Mouse (Mus musculus) adrenal gland, adult 8-10 months (tissue): ENCODE data around the gene Ccdc8. TPM values are rescaled to one million over a fixed set of nuclear protein-coding genes. Genes with fewer than 3 reads are reported as not detected.

Experiments
- DNase-seq: peaks from one replicate; pipeline ENCODE4 v3.0.0; 2022
- total RNA-seq, 4 experiments: library from RNA; stranded (reverse); gene quantifications; 2 replicates each; pipeline ENCODE4 v1.2.4; 2022

The Ccdc8 gene
- total RNA-seq, 4 experiments from 2014 or later: 22.0 to 47.8 (median 30.0) TPM

- no peak for DNase-seq
These were observed 19.5 kb downstream of the Ccdc8 start for GRCm38 (mm10) chr7:17011909-17012590.

DNA sequence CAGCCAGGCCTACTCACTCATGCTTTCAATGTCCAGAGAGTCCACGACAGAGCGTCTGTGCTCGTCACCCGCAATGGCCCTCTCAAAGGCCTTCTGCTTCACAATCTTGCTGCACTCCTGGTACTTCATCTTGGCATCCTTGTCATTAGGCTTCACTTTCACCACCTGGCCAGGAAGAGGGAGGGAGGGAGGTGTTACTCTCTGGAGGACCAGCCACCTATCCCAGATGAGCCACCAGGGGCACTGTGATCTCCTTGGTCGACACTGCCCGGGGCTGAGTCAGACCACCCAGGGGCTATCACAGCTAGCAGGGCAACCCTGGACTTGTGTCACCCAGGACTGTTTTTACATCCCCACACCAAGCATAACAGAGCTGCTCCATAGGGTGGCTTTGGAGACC lies 22.9 kb downstream of the Ccdc8 start:
- DNase-seq: no peak

- peak; percentile 91 for DNase-seq
These were observed 24.5 kb downstream of the Ccdc8 start for GRCm38 (mm10) chr7:17017036-17017435.

DNA sequence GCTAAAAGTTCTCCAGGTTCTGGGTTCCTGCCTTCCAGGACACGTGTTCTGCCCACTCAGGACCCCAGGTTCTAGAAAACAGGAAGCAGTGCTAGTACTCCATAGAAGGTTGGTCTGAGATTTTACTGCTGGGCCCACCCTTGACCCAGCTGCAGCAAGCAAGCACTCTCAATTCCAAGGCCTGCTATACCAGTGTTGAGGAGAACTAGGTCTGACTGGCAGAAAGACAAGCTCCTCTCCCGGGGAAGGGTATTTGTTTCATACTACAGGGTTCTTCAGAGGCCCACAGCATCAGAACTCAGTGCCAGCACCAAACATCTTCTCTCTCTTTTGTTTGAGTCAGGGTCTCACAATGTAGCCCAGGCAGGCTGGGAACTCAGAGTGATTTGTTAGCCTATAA lies 25.4 kb downstream of the Ccdc8 start:
- no peak for DNase-seq

DNA sequence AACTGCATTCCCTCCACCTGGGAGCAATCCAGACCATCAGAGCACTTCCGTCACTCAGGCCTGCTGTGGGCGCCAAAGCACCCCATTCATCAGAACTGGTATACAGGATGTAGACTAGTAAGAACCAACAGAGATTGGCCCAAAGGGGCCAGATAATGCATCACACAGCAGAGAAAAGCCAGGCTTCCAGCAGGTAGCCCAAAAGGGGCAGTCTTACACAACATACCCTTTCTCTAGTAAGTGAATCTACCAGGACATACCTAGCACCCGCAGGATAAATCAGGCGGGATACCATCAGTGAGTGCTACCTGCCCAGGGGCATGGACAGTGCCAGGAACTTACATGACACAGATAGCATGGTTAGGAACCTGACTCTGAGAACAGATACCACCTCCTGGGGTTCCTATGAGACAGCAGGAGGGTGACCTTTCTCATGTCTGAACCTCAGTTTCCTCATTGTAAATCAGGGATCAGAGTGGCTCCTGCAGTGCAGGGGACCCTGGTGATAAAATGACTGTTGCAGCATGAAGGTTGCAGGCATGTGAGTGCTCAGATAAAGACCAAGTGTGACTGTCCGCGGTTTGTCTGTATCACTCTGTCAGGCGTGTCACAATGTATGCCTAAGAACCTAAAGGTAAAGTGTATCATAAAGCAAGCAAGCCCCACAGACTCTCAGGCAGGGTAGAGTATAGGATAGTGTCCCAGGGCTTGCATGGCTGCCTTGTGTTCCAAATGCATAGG lies 27.1 kb downstream of the Ccdc8 start:
- no peak for DNase-seq

DNA sequence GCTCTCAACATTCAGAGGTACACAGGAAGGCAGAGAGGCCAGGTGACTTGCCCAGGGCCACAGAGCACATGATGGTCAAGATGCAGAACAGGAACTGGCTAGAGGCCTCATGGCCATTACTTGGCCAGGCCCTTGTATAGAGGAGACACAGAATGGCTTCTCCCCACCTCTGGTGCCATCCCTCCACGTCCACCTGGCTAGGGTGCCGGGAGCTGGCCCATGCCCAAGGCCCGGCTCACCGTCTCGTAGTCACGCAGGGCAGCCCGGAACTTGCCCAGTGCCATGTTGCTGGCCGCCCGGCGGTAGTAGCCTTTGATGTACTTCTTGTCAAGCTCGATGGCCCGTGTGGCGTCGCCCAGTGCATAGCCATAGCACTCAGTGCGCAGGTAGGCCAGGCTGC lies 29.7 kb downstream of the Ccdc8 start:
- DNase-seq: no peak

DNA sequence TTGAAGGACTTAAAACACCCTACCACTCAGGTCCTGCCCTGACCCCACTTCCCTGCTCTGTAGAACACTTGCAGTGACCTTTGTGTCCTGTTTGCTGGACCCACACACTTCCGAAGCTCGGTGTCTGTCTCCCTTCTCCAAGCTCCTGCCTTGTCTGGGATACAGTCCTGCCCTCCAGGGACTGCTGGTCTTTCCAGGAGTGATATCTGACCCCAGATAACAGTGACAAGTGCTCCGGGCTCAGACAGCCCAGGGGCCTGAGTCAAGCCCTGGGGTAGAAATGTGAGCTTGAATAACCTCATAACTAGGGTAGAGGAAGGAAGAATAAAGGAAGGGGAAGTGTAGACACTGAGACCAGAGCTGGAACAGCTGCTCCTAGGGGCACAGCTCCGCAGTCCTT lies 31.2 kb downstream of the Ccdc8 start:
- DNase-seq: no peak

DNA sequence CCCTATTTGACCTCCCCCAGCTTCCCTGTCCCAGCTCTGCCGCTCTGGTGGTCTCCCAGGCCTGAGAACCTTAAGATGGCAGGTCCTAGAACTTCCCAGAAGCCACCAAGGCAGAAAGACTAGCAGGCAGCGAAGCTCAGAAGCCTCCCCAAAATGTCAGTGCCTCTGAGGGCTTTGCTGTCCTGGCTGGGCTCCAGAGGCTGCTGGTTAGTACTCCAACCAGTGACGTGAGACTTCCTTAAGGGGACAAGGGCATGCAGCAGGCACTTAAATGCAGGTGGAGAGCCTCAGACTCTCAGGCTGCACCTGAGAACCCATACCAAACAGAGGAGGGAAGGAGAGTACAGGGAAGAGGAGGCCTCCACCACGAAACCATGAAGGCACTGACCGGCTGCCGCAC lies 31.6 kb downstream of the Ccdc8 start:
- no peak for DNase-seq

DNA sequence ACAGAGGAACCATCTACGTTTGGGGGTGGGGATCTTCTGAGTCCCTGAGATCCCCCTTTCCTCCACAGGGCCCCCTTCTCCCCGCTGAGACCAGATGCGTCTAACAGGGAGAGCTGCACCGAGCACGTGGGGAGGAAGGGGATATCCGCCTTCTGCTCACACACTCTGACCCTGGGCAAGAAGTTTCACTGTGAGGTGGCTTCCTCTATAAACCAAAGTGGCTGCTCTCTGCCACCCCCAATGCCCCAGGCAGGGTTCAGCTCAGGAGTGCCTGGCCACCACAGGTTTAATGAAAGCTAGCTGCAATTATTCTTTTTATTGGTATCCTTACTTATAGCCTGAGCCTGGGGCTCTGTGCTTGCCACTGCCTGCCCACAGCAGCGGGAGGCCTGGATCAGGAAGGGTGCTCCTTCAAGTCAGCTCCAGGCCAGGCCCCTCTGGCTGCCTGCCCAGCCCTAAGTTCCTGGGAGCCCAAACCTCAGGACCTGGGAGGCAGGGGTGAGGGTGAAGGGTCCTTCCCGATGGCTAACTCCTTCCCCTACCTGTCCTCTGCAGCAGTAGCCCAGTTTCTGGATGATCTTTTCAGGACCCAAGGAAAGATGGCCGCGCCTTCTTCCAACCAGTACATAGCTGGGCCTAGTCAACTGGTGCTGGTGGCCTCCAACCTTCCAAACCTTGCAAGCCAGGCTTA lies 32.5 kb downstream of the Ccdc8 start:
- no peak for DNase-seq

DNA sequence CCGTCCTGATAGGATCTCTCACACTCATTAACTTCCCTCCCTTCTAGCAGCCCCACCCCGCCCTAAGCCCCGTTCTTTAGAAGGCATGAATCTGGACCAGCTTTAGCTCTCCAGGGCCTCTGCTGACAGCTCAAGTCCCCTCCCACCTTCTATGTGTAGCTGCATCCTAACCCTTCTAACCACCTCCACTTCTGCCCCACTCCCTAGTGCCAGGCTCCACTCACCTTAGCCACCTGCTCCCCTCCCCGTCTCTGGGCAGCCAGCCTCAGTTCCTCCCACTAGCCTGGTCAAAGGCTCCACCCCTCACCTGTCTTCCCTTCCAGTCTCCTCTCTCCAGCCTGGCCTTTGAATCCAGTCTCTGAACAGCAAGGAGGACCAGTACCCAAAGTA lies 33.0 kb downstream of the Ccdc8 start:
- DNase-seq: no peak

DNA sequence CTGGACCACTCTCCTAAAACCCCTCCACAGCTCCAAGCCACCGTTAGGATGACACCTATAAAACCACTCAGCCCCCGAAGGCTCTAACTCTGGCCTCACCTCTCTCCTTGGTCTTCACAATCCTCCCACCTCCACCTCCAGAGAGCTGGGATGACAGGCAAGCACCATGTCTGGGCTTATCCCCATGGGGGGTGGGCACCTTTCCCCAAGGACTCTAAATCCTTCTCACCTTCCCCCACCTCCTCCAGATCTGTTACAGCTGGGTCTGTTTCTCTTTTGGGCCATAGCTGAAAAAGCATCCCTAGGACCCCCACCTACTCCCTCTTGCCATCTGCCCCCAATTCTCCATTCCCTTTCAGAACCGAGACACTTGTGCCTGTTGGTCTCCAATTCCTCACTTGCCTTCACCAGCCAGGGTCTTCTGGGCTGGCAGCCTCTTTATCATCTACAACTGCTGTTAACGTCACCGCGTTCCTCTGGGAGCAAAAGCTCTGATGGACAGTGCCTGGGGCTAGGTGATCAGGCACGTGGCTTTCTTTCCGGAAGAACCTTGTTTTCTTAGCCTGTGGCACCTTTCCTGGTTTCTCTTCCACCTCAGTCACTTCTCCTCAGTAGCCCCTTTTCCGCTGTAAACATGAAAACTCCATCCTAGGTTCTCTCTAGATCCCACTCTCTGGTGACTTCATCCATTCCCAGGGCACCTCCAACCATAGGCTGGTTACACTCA lies 33.6 kb downstream of the Ccdc8 start:
- DNase-seq: no peak

DNA sequence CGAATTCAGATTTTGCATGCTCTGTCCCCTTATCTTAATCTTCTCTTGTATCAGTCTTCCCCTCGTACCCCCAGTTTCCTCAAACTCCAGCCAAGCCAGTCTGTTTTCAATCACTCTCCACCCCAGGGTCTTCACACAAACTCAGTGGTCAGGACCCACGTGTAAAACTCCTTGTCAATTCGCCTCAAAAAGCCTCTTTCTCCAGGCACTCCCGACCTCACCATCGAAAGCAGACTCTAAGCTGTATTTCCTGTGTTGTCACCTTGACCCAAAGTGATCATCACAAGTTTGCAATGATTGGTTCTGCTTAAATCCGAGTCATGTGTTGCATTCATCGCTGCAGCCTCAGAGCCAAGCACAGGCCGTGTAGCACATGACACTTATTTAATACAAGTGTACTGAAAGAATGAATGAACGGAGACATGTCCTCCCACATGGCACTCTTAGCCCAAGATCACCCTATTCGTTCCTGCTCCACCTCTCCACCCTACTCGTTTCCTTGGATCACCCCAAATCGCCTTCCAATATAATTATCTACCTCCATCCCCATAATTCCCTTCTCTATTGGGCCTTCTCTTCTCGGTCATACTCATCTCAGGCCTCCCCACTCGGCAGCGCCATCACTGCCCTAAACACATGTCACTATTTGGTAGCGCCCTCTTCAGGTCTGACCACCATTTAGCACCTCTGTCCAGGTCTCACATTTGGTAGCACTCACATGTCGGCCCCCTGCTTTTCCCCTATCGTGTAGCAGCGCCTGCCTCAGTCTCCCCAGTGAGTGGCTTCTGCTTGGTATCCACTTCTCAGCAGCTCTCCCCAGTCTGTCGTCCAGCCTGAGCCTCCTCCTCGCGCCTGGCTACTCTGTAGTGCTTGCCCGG lies 34.4 kb downstream of the Ccdc8 start:
- DNase-seq: peak; percentile 68

- DNase-seq: peak; percentile 88
These were observed 35.3 kb downstream of the Ccdc8 start, which contains the start of gene Ppp5c for GRCm38 (mm10) chr7:17027588-17028343. TSS of gene Ppp5c (minus strand) at chr7:17027924.

- DNase-seq: no peak
These were observed 36.4 kb downstream of the Ccdc8 start for GRCm38 (mm10) chr7:17028923-17029322.

- DNase-seq: no peak
These were observed 37.7 kb downstream of the Ccdc8 start for GRCm38 (mm10) chr7:17030239-17030638.

- DNase-seq: no peak
These were observed 45.6 kb downstream of the Ccdc8 start for GRCm38 (mm10) chr7:17038018-17038695.

GRCm38 (mm10) chr7:17039373-17039772 lies 46.9 kb downstream of the Ccdc8 start:
- DNase-seq: no peak

DNA sequence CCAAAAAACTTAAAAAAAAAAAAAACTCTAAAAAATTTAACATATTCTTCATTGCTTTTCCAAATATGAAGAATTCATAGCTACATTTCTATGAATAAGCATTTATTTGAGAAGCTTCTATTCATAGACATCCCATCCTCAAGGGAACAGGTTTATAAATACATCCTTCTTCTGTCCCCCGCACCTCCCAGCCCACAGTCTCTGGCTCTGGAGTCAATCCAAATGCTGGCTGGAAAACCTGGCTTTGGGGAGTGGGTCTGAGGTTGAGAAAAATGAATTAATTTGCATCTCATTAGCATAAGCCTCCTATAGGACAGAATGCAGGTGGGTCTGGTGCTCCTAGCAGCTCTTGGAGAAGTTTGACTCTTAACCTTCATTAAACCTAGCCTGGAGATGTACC lies 53.2 kb downstream of the Ccdc8 start:
- no peak for DNase-seq
